Mouse (Mus musculus): Measurements from ENCODE around the gene Clybl.

The Clybl gene

DNA sequence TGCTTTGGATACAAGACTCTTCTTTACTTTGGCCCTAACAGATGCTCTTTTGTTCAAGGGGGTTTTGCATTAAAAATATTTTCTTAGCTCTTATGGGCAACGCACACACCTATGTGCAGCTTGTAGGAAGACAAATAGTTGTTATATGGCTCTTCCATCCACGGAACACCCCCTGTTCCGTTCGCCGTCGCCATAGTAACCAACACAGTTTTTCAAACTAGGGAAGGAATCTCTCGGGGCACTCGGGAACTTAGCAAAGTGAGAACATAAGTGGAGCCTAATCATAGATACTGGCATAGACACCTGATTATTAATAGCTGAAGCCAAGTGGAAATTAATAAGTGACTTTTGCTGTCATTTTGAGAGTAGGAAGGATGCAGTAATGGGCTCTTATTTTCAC is 123.6 kb downstream of the Clybl start:
- DNase-seq (ENCODE audit: low read depth), result no peak

DNA sequence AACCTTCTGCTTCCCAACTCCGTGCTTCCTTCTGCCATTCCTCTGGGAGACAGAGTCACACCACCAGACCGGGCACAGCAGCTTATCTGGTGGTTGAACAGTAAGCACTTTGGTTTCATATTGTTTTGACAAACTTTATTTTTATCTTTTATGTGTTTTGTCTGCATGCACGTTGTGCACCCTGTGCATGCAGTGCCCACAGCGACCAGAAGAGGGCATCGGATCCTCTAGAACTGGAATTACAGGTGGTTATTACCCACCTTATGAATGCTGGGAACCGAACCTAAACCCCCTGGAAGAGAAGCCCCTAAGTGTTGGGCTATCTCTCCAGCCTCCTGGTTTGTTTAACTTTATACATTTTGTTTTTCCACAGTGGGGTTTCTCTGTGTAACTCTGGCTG is 130.9 kb downstream of the Clybl start:
- DNase-seq (ENCODE audit: low read depth), result no peak

DNA sequence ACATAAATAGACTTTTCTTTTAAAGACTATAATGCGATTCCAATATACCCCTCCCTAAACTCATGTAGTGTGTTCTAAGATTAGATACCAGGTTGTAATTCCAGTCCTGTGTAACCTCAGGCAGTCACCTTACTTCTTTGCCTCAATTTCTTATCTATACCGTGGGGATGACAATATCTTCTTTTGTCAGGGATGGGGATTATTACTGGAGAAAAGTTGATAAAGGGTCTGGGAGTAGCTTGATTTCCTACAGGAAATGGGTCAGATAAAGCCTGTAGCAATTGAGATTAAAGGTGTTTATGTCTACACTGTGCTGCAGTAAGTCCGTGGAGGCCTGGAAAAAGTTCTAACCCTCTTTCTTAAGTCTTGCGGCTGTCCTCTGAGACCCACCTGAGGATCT is 131.8 kb downstream of the Clybl start:
- DNase-seq (ENCODE audit: low read depth), result no peak

DNA sequence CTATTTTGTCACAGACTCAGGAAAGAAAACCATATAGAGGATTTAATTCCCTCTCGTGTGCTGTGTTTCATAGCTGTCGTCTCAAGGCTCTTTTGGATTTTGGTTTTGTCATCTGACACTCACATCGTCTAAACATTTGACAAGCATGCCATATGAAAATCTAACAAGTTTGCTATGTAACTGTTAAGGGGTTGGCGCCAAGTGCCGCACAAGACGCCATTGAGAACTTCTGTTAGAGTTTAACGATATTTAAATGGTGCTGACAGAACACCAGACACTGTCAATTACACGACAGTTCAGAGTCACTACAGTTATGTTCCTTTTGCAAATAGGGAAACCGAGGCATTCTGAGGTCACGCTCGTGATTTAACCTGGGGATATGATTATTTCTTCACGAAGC is 134.2 kb downstream of the Clybl start:
- DNase-seq (ENCODE audit: low read depth), result no peak

DNA sequence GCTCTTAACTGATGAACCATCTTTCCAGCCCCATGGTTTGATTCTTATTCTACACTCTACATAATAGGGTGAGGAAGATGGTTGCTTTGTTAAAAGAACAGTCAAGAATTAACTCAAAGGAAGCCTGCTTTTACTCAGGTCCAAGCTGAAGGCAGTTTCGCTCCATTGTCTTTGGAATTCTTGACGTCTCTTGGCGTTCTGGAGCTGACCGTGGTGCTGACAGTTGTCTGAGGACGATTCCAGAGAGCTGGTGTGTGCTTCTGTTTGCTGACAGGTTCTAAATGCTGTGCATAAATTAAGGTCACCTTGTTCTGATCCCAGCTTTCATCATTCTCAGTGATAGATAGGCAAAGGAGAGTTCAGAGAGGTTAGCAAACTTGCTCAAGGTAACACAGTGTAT is 140.6 kb downstream of the Clybl start:
- DNase-seq (ENCODE audit: low read depth), result no peak

DNA sequence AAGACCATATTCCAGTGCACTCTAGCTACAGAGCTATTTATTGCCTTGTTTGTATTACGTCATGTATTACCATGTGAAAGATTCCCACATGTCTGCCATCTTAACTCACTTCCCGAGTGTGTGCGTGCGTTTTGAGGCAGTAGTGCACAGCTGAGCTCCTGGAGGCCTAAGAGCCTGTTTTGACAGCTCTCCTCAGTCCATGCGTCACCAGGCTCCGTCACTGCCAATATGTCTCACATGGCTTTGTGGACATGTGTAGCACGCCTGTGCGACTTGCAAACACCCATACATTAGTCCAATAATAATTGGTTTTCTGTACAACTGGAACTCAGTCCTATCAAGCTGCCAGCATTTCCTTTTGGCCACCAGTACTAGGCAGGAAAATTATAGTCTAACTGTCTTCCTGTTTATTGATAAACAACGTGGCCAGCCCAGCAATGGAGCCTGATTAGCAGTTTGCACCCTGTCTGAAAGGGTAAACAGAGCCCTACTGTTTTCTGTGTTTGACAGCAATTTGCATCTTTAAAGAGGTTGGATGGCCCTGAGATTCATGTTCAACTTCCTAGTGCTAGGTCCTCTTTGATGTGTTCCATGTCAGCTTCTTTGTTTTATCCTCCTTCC is 142.4 kb downstream of the Clybl start:
- DNase-seq (ENCODE audit: low read depth), result no peak

DNA sequence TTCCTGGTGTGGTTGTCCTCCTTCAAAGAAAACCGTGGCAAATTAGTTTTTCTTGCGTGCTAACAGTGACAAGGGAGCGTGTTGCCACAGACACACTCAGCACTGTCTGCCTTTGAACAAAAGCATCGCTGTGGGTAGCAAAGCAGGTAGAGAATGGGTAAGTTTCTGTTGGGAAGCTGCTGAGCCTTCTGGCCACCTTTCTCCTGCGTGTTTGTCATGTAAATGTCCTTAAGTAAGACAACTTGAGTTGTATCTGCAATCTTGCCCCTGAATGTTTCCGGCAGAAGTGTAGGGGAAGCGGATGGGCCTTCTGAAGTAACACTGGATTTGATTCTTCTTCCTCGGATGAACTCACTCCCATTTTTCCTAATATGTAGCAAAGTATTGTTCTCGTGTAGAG is 148.6 kb downstream of the Clybl start:
- no peak for DNase-seq (ENCODE audit: low read depth)

DNA sequence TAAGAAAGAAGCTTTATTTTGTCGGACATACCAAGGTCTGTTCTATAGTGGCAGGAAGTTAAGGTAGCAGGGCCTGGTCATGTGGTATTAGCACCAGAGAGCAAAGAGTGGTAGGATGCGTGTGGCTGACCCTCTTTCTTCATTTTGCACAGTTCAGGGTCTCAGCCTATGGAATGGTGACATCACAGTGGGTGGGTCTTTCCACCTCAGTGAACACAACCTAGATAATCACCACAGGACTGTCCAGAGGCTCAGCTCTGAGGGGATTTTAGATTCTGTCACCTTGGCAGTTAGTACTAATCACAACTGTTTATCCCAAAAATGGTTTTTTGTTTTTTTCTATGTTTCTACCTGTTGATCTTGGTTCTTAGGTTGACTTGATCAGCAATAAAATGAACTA is 149.2 kb downstream of the Clybl start:
- no peak for DNase-seq (ENCODE audit: low read depth)

DNA sequence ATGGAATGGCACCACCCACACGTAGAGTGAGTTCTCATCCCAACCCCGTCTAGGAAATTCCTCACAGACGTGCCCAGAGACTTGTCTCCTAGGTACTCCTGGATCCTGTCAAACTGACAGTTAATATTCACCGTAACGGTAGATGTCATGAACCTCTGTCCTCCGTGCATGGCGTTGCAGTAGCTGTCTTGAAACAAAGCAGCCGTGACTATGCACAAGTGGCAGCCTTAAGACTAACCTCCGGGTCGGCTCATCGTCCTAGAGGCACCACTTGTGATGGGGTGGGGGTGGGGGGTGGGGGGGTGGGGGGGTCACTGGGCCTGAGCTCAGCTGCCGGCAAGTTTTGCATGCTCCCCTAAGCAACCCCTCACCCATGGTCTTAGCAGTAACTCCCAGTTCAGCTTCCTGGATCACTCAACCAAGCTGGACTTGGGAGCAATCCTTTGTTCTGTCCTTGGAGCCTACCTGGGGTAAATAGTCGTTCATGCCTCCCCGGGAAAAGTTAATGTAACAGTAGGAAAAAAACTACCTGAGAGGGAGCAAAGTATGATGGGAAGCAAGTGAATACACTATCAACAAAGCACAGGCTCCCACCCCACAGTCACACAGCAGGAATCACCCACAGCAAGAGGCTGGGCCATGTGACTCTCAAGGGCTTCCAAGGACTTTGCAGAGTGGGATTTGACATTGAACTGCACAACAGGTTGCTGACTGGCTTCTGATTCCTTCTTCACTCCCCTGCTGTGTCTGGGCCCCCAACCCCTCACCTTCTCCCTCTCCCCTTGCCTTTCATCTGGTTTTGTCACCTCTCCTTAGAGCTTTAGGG is 150.3 kb downstream of the Clybl start:
- no peak for DNase-seq (ENCODE audit: low read depth)

DNA sequence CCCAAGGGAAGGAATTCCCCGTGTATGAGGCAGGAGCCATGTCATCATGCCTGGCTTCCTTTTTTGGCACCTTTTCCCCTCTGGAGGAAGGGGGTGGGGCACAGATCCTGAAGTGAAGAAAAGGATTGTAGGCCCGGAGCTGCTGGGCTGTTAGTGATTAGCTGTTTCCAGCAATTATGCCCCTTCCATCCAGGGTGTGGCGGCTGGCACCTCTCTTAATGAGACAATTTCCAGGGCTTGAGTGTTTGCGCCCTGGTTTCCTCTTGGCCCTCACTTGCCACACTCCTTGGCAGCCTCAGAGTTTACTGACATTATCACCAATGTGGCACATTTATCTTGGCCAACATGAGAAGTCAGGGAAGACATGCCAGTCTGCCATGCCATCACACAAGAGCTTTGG is 155.5 kb downstream of the Clybl start:
- DNase-seq (ENCODE audit: low read depth), result no peak

DNA sequence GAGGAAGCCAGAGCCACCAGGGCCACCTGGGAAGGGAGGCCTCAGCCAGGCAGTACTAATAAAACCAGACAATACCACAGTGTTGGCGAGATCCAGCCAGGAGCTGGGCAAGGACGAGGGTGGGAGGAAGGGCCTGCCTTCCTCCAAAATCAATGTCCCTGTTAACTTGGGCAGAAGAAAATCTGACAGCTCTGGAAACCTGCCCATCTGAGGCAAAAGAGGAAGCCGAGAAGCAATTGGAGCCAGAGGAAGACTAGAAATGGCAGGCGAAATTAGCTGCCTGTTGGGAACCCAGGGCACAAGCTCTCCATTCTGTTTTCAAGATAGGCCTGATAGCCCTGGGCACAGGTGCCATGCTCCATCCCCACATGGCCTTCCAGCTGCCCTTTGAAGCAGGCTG is 157.3 kb downstream of the Clybl start:
- no peak for DNase-seq (ENCODE audit: low read depth)

DNA sequence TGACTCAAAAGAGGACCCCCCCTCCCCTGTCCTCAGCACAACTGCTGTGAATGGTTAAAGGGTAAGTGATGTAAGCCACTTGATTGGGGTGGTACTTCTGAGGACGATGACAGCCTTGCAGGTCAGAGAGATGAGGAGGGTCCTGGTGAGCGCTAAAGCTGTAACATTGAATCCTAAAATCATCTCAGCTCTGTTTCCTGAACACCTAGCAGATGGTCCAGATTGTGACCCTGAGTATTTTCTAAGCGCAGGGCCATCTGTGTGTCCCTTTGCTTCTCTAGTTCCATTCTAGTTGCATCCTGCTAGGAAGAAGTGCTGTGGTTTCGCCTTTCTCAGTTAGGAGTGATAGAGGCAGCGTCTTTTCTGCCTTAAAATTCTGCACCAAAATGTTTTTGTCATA is 158.6 kb downstream of the Clybl start:
- no peak for DNase-seq (ENCODE audit: low read depth)

DNA sequence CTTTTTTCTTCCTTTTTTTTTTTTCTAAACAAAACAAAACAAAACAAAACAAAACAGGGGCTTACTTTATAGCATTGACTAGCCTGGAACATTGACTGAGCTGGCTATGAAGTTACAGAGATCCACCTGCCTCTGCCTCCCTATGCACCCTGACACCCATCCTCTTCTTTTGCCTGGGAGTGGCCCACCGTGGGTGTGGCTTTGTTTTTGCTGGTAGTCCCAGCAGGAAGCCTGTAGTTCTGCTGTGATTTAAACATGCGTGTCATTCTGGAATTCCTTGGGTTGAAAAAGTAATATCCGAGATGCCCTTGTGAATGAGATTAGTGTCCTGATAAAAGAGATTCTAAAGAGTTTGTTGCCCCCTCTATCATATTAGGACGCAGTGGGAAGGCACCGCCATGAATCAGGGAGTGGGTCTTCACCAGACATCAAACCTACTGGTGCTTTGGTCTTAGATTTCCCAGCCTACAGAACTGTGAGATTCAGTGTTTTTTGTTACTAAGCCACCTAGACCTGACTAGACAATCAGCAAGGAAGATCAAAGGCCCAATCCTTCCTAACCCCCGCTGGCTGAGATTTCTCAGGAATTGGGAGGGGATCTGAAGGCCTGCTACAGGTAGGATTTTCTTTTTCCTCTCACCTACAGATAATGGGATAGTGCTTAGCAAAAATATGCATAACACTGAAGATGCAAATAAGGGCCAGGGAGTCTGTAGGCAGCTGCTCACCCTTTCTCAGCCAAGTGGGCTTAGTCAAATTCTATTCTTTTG is 160.3 kb downstream of the Clybl start:
- no peak for DNase-seq (ENCODE audit: low read depth)

DNA sequence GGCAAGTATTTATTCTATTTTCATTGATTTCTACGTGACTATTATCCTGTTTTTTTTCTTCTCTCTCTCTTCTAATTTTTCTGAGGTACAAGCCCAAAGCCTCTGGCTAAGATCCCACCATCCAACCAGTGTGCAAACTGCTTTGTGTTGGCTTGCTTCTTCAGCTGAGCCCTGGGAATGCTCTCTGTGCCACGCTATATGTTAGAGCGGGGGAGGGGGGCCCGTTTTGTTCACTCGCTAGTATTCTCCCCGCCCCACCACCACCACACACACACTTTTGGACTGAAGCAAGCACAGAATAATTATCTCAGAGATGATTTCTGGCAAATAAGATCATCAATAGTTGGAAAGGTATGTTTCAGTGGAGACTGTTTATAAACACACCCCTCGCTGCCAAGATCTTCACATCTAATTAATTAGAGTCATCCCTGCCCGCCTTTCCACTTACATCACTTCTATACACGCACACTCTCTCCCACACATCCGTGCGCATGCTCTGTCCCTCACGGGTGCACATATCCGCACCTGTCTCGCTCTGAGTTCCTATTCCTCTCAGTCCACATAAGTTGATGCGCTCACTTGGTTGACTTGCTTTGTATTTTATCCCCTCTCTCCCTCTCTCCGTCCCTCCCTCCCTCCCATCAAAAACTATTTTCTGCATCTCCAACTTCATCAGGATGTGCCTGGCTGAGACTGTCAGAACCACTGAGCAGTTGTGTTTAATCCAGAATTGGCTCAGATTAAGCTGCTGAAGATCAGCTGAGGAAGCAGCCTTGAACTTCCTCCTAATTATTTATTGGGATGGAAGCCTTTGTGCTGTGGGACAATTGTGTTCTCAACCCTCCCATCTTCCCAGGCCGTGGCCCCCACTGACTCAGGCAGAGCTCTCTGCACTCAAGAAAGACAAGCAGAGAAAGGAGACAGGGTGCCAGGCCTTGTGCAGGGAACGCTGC is 163.0 kb downstream of the Clybl start:
- DNase-seq (ENCODE audit: low read depth), result no peak

DNA sequence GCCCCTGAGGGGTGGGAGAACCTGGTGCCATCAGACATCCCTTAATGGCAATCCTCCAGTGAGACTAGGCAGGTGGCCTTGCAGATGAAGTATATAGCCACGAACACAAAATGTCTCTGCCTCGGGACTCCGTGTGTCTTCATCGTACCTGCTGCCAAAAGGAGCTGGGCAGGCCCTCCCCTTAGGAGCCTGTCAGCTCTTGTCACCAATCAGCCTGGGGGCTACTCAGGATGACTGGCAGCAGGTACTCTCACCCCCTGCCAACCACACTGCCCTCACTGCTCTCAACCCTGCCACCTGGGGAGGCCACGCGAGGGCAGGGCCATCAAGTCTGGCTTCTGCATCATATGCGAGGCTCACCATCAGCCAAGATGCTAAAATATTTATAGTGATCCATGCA is 166.6 kb downstream of the Clybl start:
- no peak for DNase-seq (ENCODE audit: low read depth)

DNA sequence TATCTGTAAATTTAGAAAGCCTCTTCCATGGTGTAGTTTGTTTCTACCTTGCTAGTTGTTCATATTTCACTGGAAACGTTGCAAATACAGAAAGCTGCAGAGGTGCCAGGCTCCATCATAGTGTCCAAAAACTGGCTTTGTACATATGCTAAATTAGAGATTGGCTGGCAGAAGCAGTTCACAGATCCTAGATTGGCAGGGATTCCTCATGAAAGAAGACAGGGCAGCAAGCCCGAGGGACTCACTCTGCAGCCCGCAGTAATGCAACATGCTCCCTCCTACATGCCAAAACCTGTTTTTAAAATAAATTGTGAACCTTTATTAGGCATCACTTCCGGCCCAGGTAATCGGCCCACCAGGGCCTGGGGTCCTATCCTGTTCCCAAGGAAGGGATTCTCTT is 167.8 kb downstream of the Clybl start:
- DNase-seq (ENCODE audit: low read depth), result no peak

DNA sequence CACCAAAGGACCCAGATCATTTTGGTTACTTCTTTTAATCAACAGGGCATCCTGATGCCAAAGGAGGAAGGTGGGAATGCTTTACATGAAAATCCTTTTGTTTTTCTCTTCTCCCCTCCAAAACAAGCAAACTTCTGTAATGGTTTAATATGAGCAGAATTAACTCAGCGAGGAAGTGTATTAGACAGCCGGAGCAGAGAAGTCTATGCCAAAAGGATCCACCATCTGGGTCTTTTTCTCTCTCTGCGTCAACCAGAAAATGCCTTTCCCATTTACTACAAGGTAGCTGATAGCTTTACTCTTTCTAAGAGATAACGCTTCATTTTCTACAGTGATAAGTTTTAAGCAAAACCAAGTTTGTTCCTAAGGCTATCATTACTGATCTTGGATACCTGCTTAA is 168.3 kb downstream of the Clybl start:
- no peak for DNase-seq (ENCODE audit: low read depth)

DNA sequence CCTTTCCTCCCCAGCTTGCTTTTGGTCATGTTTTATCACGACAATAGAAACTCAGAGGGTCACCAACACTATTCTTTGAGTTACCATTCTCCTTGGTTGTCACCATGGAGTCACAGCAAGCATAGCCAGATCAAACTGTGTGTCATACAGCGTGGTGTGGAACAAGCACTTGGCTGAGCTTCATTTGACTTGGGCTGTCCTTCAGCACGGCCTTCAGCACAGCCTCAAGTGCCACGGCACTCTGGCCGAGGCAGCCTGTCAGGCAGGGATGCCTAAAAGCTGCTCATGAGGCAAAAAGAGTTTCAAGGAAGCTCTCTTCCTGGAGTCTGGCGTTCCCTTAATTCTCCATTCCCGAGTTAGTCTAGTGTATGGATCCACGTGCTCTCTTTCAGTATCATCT is 169.3 kb downstream of the Clybl start:
- DNase-seq (ENCODE audit: low read depth), result no peak

DNA sequence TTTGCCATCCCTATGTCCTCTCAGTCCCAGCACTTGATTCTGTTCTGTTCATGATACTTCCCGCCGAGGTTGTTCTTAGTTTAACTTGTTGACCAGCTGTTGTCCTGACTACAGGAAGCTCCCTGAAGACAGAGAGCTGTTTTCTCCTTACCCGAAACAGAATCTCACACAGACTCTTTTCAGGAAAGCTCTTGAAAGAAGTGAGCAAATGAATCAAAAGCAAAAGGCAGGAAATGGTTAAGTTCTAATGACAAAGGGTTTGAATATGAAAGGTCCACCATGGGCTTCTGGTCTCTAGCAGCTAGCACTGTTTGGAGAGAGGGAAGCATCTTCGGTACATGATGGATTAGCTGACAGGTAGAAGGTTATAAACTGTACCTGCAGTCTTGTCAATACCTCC is 175.8 kb downstream of the Clybl start:
- no peak for DNase-seq (ENCODE audit: low read depth)

DNA sequence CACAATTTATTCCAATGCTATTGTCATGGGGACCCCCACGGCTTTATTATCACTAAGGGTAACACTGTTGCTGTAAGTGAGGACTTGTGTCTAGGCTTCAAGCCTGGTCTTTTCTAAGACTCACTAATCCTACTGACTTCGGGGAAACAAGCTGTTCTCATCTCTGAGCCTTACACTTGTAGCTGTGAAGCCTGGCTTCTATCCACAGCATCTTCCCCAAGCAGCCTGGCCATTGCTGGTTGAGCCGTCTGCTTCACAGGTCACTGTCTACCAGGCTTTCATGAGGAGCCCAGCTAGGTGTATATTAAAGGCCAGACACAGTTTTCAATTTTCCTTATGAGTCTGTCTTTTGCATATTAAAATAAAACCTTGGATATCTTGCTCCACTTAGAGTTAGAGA is 177.1 kb downstream of the Clybl start:
- no peak for DNase-seq (ENCODE audit: low read depth)

DNA sequence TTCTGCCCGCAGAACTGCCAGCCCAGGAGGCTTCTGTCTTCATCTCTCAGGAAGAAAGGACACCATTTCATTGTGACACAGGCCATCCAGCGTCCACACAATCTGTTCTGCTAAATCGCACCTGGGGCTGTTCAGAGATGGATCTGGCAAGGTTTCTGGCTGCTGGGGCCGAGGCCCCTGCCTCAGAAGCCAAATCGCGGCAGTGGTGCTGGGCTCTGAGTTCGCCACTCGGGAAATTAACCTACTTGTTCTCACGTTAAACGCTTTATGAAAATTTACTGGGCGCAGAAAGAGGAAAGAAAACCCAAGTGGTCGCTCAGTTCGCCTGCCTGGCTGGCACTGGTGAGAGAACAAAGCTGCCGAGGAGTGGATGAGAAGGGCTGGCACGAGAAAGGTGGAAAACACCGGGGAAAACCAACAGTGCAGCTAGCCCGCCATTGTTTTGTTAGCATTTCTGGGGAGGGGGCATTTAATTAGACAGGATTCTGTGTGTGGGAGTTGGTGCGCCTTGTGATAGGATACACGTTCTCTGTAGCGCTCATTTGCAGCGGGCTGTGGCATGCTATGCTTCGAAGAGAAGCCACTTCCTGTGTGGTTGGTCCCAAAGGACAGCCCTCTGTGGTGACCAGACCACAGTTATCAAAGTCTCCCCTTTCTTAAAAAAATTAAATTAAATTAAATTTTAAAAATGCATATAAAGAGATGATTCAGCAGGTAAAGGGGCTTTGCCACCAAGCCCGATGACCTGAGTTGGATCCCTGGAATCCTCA is 177.8 kb downstream of the Clybl start:
- no peak for DNase-seq (ENCODE audit: low read depth)
